Mouse (Mus musculus) right cerebral cortex, postnatal 14 days (tissue): Measurements from ENCODE around the gene Cyp46a1.
A peak's percentile ranks its signal among the peaks of the same experiment; 100 is the strongest.

Experiments used
- DNase-seq: peaks from one replicate; pipeline ENCODE4 v3.0.0; 2022

Gene Cyp46a1

GRCm38 (mm10) chr12:108365868-108366267 is 31.7 kb downstream of the Cyp46a1 start:
- no peak for DNase-seq

GRCm38 (mm10) chr12:108367909-108368308 is 33.7 kb downstream of the Cyp46a1 start:
- no peak for DNase-seq

- no peak for DNase-seq
These were observed 34.7 kb downstream of the Cyp46a1 start for GRCm38 (mm10) chr12:108368921-108369320.

- DNase-seq, result no peak
These were observed 36.6 kb downstream of the Cyp46a1 start, which contains the start of gene Eml1 for GRCm38 (mm10) chr12:108370596-108371428. Gene Eml1, plus strand, starts transcription at chr12:108370957.

GRCm38 (mm10) chr12:108371429-108371765 is 37.2 kb downstream of the Cyp46a1 start:
- DNase-seq, result no peak

GRCm38 (mm10) chr12:108372241-108372640 is 38.1 kb downstream of the Cyp46a1 start:
- no peak for DNase-seq

- no peak for DNase-seq
These were observed 39.4 kb downstream of the Cyp46a1 start for GRCm38 (mm10) chr12:108373611-108374010.

GRCm38 (mm10) chr12:108374689-108375088 is 40.5 kb downstream of the Cyp46a1 start:
- DNase-seq, result no peak

- DNase-seq, result no peak
These were observed 44.4 kb downstream of the Cyp46a1 start for GRCm38 (mm10) chr12:108378379-108379133.

GRCm38 (mm10) chr12:108386476-108387232 is 52.5 kb downstream of the Cyp46a1 start:
- peak; percentile 56 for DNase-seq

GRCm38 (mm10) chr12:108389718-108390117 is 55.5 kb downstream of the Cyp46a1 start:
- no peak for DNase-seq

GRCm38 (mm10) chr12:108392254-108393044 is 58.3 kb downstream of the Cyp46a1 start:
- DNase-seq, result no peak

- DNase-seq, result no peak
These were observed 58.9 kb downstream of the Cyp46a1 start for GRCm38 (mm10) chr12:108393082-108393481.

GRCm38 (mm10) chr12:108393637-108394036 is 59.5 kb downstream of the Cyp46a1 start:
- DNase-seq, result no peak

GRCm38 (mm10) chr12:108394534-108395284 is 60.5 kb downstream of the Cyp46a1 start:
- no peak for DNase-seq

- DNase-seq, result no peak
These were observed 61.1 kb downstream of the Cyp46a1 start for GRCm38 (mm10) chr12:108395285-108395660.

GRCm38 (mm10) chr12:108396081-108396947 is 62.1 kb downstream of the Cyp46a1 start:
- DNase-seq, result no peak

- no peak for DNase-seq
These were observed 64.5 kb downstream of the Cyp46a1 start for GRCm38 (mm10) chr12:108398681-108399080.

GRCm38 (mm10) chr12:108399191-108399590 is 65.0 kb downstream of the Cyp46a1 start:
- DNase-seq, result no peak

- DNase-seq, result no peak
These were observed 66.8 kb downstream of the Cyp46a1 start for GRCm38 (mm10) chr12:108400951-108401350.

- no peak for DNase-seq
These were observed 69.8 kb downstream of the Cyp46a1 start for GRCm38 (mm10) chr12:108403957-108404356.
